Mouse (Mus musculus): ENCODE measurements around the gene Gm20388.
A peak's percentile ranks its signal among the peaks of the same experiment; 100 is the strongest.

The Gm20388 gene

GRCm38 (mm10) chr8:123787254-123787897 lies 3876.7 kb downstream of the Gm20388 start:
- no peak for DNase-seq (ENCODE audit: low spot score in 2 of 2)

- no peak for DNase-seq (ENCODE audit: low spot score in 2 of 2)
Observed at GRCm38 (mm10) chr8:123788416-123789170, 3878.0 kb downstream of the Gm20388 start.

GRCm38 (mm10) chr8:123789461-123789860 lies 3878.8 kb downstream of the Gm20388 start:
- no peak for DNase-seq (ENCODE audit: low spot score in 2 of 2)

GRCm38 (mm10) chr8:123789970-123790369 lies 3879.3 kb downstream of the Gm20388 start:
- peak; percentile 72 to 88 for DNase-seq (ENCODE audit: low spot score in 2 of 2)

- no peak for DNase-seq (ENCODE audit: low spot score in 2 of 2)
Observed at GRCm38 (mm10) chr8:123791101-123791844, 3880.6 kb downstream of the Gm20388 start.

GRCm38 (mm10) chr8:123791845-123792225 lies 3881.2 kb downstream of the Gm20388 start:
- no peak for DNase-seq (ENCODE audit: low spot score in 2 of 2)

- DNase-seq (ENCODE audit: low spot score in 2 of 2): no peak
Observed at GRCm38 (mm10) chr8:123793900-123794299, 3883.3 kb downstream of the Gm20388 start.

GRCm38 (mm10) chr8:123794766-123795165 lies 3884.1 kb downstream of the Gm20388 start:
- DNase-seq (ENCODE audit: low spot score in 2 of 2): no peak

- DNase-seq (ENCODE audit: low spot score in 2 of 2): no peak
Observed at GRCm38 (mm10) chr8:123796758-123797157, 3886.1 kb downstream of the Gm20388 start.

GRCm38 (mm10) chr8:123797928-123798327 lies 3887.3 kb downstream of the Gm20388 start:
- no peak for DNase-seq (ENCODE audit: low spot score in 2 of 2)

GRCm38 (mm10) chr8:123799434-123799833 lies 3888.8 kb downstream of the Gm20388 start:
- no peak for DNase-seq (ENCODE audit: low spot score in 2 of 2)

- no peak for DNase-seq (ENCODE audit: low spot score in 2 of 2)
Observed at GRCm38 (mm10) chr8:123799885-123800284, 3889.2 kb downstream of the Gm20388 start.

GRCm38 (mm10) chr8:123800867-123801266 lies 3890.2 kb downstream of the Gm20388 start:
- no peak for DNase-seq (ENCODE audit: low spot score in 2 of 2)

- no peak for DNase-seq (ENCODE audit: low spot score in 2 of 2)
Observed at GRCm38 (mm10) chr8:123801538-123801937, 3890.9 kb downstream of the Gm20388 start.

- DNase-seq (ENCODE audit: low spot score in 2 of 2): no peak
Observed at GRCm38 (mm10) chr8:123803639-123804038, 3893.0 kb downstream of the Gm20388 start.

GRCm38 (mm10) chr8:123804586-123804985 lies 3893.9 kb downstream of the Gm20388 start:
- DNase-seq (ENCODE audit: low spot score in 2 of 2): no peak

GRCm38 (mm10) chr8:123805209-123805717 lies 3894.6 kb downstream of the Gm20388 start:
- DNase-seq (ENCODE audit: low spot score in 2 of 2): no peak

- peak; percentile 69 to 70 for DNase-seq (ENCODE audit: low spot score in 2 of 2)
Observed at GRCm38 (mm10) chr8:123805718-123806373, 3895.2 kb downstream of the Gm20388 start, which contains the start of gene Rab4a. TSS of gene Rab4a (plus strand) at chr8:123805985.

- no peak for DNase-seq (ENCODE audit: low spot score in 2 of 2)
Observed at GRCm38 (mm10) chr8:123806374-123806935, 3895.8 kb downstream of the Gm20388 start.

GRCm38 (mm10) chr8:123807024-123807431 lies 3896.4 kb downstream of the Gm20388 start:
- DNase-seq (ENCODE audit: low spot score in 2 of 2): no peak

- DNase-seq (ENCODE audit: low spot score in 2 of 2): no peak
Observed at GRCm38 (mm10) chr8:123807852-123808573, 3897.4 kb downstream of the Gm20388 start.

Measured in urinary bladder, adult 18-20 months (tissue).